Mouse (Mus musculus) cerebellum, adult 2 months (tissue): Measurements from ENCODE around the gene Ccdc36. TPM values are rescaled to one million over a fixed set of nuclear protein-coding genes. Genes with fewer than 3 reads are reported as not detected.

ENCODE experiments used
- DNase-seq, 2 experiments: peaks; one replicate each; pipeline ENCODE4 v3.0.0; 2021
- H3K27ac ChIP-seq: fragments of 200-500 bp; 2 replicates; pipeline ENCODE4 v1.5.1; 2012; ENCODE audit warnings: low read length, control low read depth, inconsistent platforms; ENCODE audit not compliant: insufficient read depth
- H3K27me3 ChIP-seq: fragments of 200-500 bp; 2 replicates; pipeline ENCODE4 v1.6.1; 2012; ENCODE audit warnings: inconsistent platforms, mild to moderate bottlenecking, low read length, moderate library complexity; ENCODE audit not compliant: control insufficient read depth, insufficient read depth
- H3K4me1 ChIP-seq: fragments of 200-500 bp; 2 replicates; pipeline ENCODE4 v1.6.1; 2011; ENCODE audit warnings: low read length; ENCODE audit not compliant: control insufficient read depth, insufficient read depth
- H3K4me3 ChIP-seq: fragments of 200-500 bp; replicated peaks from 2 replicates; pipeline ENCODE3; 2011; ENCODE audit warnings: mild to moderate bottlenecking, low read depth, low read length, control low read depth; ENCODE audit not compliant: insufficient read depth
- CTCF ChIP-seq: fragments of 200-500 bp; IDR thresholded peaks from 2 replicates; pipeline ENCODE4 v1.5.1; 2011; ENCODE audit warnings: low read depth, mild to moderate bottlenecking, control low read depth, low read length, moderate library complexity, borderline replicate concordance; ENCODE audit not compliant: insufficient read depth
- POLR2A ChIP-seq: fragments of 200-500 bp; IDR thresholded peaks from 2 replicates; pipeline ENCODE4 v1.6.1; 2011; ENCODE audit warnings: low read length, control low read depth, borderline replicate concordance; ENCODE audit not compliant: insufficient read depth
- WGBS: fragments of 180-500 bp; shearing (Covaris S2); methylation state at CpG from one replicate; pipeline ENCODE4 v1.1.7; 2018; 5-methylcytosine and 5-hydroxymethylcytosine counted together
- polyA plus RNA-seq: library from polyadenylated mRNA; depleted of rRNA; stranded (reverse); fragments of >200 nt; gene quantifications from 2 replicates; pipeline ENCODE4 v1.2.3, GENCODE M21; 2012

Gene Ccdc36
- polyA plus RNA-seq, 1 experiment = 0.13 TPM

- peak; percentile 87 to 90 for DNase-seq
- H3K4me1 ChIP-seq = peaks cover 3% of the 10 kb centered on the region; the same call in 1 of the 2 replicates
- H3K4me3 ChIP-seq = peak within 1 kb of the TSS; percentile 57
- H3K27me3 ChIP-seq = no peaks in the 10 kb centered on the region
- H3K27ac ChIP-seq = peak within 1 kb of the TSS; percentile 36; the same call in 1 of the 2 replicates
- under 1% methylated on average over 52 of the region's 52 CpGs for WGBS
- peak; percentile 64 for TF ChIP-seq POLR2A
- no peak for TF ChIP-seq CTCF
These were observed 32.3 kb upstream of the Ccdc36 start, which contains the start of gene Ccdc71 for GRCm38 (mm10) chr9:108460319-108461178. Ccdc71 (plus strand) TSS chr9:108460527.

- DNase-seq = no peak
- 83% methylated on average over 1 of the region's 1 CpGs for WGBS
- H3K4me1 ChIP-seq = peaks cover 3% of the 10 kb centered on the region; the same call in 1 of the 2 replicates
- no peaks in the 10 kb centered on the region for H3K27me3 ChIP-seq
- H3K4me3 ChIP-seq = peak overlapping the region; percentile 57
- H3K27ac ChIP-seq = no peak overlapping the region
- TF ChIP-seq POLR2A (no peak), CTCF (no peak)
These were observed 31.6 kb upstream of the Ccdc36 start for GRCm38 (mm10) chr9:108459939-108460318.

GRCm38 (mm10) chr9:108456953-108457352, 28.7 kb upstream of the Ccdc36 start:
- no peak overlapping the region for H3K4me3 ChIP-seq
- no peak for DNase-seq
- no peaks in the 10 kb centered on the region for H3K4me1 ChIP-seq
- TF ChIP-seq CTCF (no peak), POLR2A (no peak)
- 85% methylated on average over 10 of the region's 10 CpGs for WGBS
- H3K27ac ChIP-seq = no peak overlapping the region
- no peaks in the 10 kb centered on the region for H3K27me3 ChIP-seq

- DNase-seq = no peak
- Histone ChIP-seq H3K4me3 (no peak overlapping the region), H3K27me3 (no peaks in the 10 kb centered on the region), H3K27ac (no peak overlapping the region), H3K4me1 (peaks cover 5% of the 10 kb centered on the region)
- TF ChIP-seq CTCF (no peak), POLR2A (no peak)
- WGBS = 71% methylated on average over 12 of the region's 12 CpGs
These were observed 27.7 kb upstream of the Ccdc36 start for GRCm38 (mm10) chr9:108455747-108456571.

- no peaks in the 10 kb centered on the region for H3K27me3 ChIP-seq
- DNase-seq = no peak
- 87% methylated on average over 6 of the region's 6 CpGs for WGBS
- H3K27ac ChIP-seq = no peak overlapping the region
- H3K4me3 ChIP-seq = no peak overlapping the region
- TF ChIP-seq CTCF = no peak
- TF ChIP-seq POLR2A = no peak
- peaks cover 14% of the 10 kb centered on the region for H3K4me1 ChIP-seq
These were observed 26.1 kb upstream of the Ccdc36 start for GRCm38 (mm10) chr9:108454429-108454828.

- 37% methylated on average over 4 of the region's 4 CpGs for WGBS
- Histone ChIP-seq H3K4me1 (peaks cover 14% of the 10 kb centered on the region), H3K27ac (no peak overlapping the region), H3K27me3 (no peaks in the 10 kb centered on the region), H3K4me3 (no peak overlapping the region)
- TF ChIP-seq POLR2A (no peak), CTCF (no peak)
- DNase-seq = no peak
These were observed 25.2 kb upstream of the Ccdc36 start for GRCm38 (mm10) chr9:108453458-108453857.

GRCm38 (mm10) chr9:108452911-108453310, 24.6 kb upstream of the Ccdc36 start:
- DNase-seq = no peak
- TF ChIP-seq POLR2A = no peak
- TF ChIP-seq CTCF = no peak
- H3K4me1 ChIP-seq = peaks cover 14% of the 10 kb centered on the region
- no peaks in the 10 kb centered on the region for H3K27me3 ChIP-seq
- whole genome bisulfite sequencing = 40% methylated on average over 6 of the region's 6 CpGs
- H3K4me3 ChIP-seq = peak overlapping the region; percentile 90
- H3K27ac ChIP-seq = no peak overlapping the region
